Mouse (Mus musculus): ENCODE measurements around the gene Rdh12. TPM values are rescaled to one million over a fixed set of nuclear protein-coding genes. Genes with fewer than 3 reads are reported as not detected.

Gene Rdh12
- total RNA-seq, 2 experiments from 2014 or later: 2.7 to 3.6 TPM

DNA sequence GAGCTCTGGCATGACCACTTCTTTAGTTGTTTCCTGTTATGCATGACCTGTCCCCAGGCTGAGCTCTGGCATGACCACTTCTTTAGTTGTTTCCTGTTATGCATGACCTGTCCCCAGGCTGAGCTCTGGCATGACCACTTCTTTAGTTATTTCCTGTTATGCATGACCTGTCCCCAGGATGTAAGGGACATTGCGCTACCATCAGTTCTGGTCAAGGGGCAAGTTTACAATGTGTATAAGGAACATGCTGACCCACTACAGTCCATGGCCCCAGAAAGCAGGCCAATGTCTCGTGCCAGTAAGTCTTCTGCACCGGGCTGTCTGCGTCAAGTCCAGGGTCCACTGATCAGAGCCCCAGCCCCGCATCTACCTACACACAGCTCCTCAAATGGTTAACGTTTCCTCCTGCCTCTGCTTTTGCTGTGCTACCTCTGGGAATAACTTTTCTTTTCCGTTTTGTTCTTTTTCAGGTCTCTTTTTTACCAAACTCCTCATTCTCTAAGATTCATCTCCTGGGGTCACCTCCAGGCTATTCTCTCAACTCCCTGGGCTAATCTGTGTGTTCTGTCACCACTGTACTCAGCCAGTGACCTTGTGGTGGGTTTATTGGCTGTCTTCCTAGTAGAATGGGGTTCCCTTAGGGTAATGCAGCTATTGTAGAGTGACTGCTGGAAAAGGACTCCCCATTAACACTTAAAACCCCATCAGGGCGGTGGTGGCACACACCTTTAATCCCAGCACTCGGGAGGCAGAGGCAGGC, 44.8 kb downstream of the Rdh12 start:
- no peak for DNase-seq

DNA sequence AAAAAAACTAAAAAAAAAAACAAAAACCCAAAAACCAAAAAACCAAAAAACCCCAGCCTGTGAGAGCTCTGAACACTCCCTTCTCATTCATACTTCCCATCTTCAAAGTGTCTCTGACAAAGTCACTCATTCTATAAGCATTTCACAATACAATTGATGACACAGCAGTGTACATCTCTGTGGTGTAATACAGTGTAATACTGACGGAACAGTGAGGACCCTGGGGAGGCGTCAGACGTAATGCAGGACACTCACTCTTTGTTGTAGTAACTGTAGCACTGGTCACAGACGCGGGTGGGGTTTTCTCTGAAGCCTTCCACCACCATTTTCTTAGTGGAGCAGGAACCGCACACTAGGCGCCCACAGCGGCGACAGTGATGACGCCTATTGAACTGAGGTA, 46.3 kb downstream of the Rdh12 start:
- no peak for DNase-seq

DNA sequence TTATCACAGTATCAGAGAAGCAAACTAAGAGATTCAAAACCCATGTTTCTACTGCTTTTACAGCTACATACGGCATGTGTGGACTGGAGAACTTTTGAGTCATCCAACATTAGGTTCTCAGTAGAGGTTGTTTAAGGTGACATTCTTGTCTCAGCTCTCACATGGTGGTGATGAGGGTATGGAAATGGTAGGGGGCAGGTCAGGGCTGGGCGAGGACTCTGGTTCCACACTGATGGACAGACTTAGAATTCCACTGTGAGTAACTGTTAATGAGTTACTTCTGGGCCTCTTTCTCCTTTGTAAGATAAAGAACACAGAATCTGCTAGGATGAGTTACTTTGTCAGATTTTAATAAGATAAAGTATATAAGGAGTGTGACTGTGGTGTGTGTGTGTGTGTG, 51.4 kb downstream of the Rdh12 start:
- no peak for DNase-seq

- peak in 1 of 2 experiments; percentile 16 for DNase-seq
These were observed 52.3 kb downstream of the Rdh12 start for GRCm38 (mm10) chr12:79261035-79261434.

Other genes with a start within 250 kb of the Rdh12 start
- gene Tmem229b, start 201.3 kb upstream of the Rdh12 start, total RNA-seq (2021): 10 to 100 TPM; 28.0 to 28.9 TPM
- 10 to 100 TPM; 16.9 to 22.1 TPM for gene Plekhh1, start 179.8 kb upstream of the Rdh12 start, total RNA-seq (2021)
- 10 to 100 TPM; 11.2 to 11.7 TPM for gene Pigh, start 119.3 kb upstream of the Rdh12 start, total RNA-seq (2021)
- 1 to 10 TPM; 2.9 to 3.3 TPM for gene Arg2, start 78.1 kb upstream of the Rdh12 start, total RNA-seq (2021)
- gene Vti1b, start 36.2 kb upstream of the Rdh12 start, total RNA-seq (2021): 100 to 1,000 TPM; 160 to 192 TPM
- gene Rdh11, start 16.6 kb upstream of the Rdh12 start, total RNA-seq (2021): 10 to 100 TPM; 20.2 to 20.5 TPM
- 10 to 100 TPM; 32.2 to 34.6 TPM for gene Zfyve26, start 87.4 kb downstream of the Rdh12 start, total RNA-seq (2021)
- gene Rad51b, start 88.4 kb downstream of the Rdh12 start, total RNA-seq (2021): under 1 TPM; 0.17 to 0.18 TPM